Mouse (Mus musculus): ENCODE data around the gene Poc1b. TPM values are rescaled to one million over a fixed set of nuclear protein-coding genes. Genes with fewer than 3 reads are reported as not detected.

Gene Poc1b
- total RNA-seq, 1 experiment = 3.6 TPM

DNA sequence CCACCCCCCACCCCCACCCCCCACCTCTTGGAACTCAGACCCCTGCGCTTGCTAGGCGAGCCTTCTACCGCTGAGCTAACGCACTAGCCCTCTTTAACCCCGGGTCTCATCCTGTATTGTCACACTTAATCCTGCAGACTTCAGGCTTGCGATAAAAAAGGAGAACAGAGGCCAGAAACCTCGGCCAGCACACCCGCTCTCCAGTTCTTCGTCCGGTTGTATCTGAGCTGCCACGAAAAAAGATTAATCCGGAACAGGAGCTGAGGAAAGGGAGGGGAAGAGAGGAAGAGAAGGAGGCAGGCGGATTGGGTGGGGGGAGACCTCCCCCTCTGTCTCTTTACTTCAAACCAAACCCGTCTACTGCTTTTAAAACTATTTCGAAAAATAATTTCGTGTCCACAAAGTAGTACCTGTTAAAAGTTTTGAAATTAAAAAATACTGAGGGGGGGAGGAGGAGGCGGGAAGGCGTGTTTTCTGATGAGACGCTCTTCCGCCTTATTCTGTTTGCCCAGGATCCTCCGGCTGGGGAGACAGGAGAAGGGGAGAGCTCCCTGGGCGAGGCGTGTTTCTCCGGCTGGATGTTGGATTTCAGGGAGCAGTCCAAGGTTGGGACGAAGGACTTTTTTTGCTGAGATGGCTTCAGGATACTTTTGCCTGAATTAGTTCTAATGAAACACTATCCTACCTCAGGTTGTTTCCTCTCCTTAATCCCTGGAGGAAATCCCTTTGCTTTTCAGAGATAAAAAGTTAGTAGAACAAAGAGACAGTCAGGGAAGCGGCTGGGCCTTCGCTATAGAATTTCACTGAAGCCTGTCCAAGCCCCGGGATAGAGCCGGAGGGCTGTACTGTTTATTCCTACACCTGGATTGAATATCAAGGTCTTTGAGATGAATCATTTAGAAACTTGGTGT, 97.0 kb downstream of the Poc1b start:
- H3K9me3 ChIP-seq (ENCODE audit: control insufficient read depth, insufficient read depth, low read depth, low read length) = no peaks in the 10 kb centered on the region
- peak overlapping the region; percentile 52; the same call in 1 of the 2 replicates for H3K27ac ChIP-seq (ENCODE audit: insufficient read depth, low read depth, low read length, poor library complexity, severe bottlenecking)
- DNase-seq (ENCODE audit: low read depth, low spot score) = no peak
- H3K9ac ChIP-seq (ENCODE audit: insufficient read depth, low read depth, low read length, poor library complexity, severe bottlenecking) = peak overlapping the region; percentile 70
- peaks cover 3 to 15% of the 10 kb centered on the region in 2 experiments; a peak in 3 of 4 replicates for H3K4me1 ChIP-seq (ENCODE audit: control insufficient read depth in 2 of 2, insufficient read depth in 2 of 2, low read length in 2 of 2, poor library complexity in 1 of 2)
- in situ Hi-C loops (cut with MboI; ENCODE audit: low sequenced_read_pairs in 2 of 2, unreplicated experiment in 2 of 2) = no loop called here
- TF ChIP-seq HCFC1 (IDR thresholded peaks at IDR 0.05; ENCODE audit: borderline replicate concordance, insufficient read depth, low read length) (no peak), CHD2 (IDR thresholded peaks at IDR 0.05; ENCODE audit: low read depth, low read length) (no peak), ZNF384 (IDR thresholded peaks at IDR 0.05; ENCODE audit: low read depth, low read length) (no peak), MAFK (IDR thresholded peaks at IDR 0.05; ENCODE audit: insufficient read depth, low read depth, low read length) (no peak), ZC3H11A (IDR thresholded peaks at IDR 0.05; ENCODE audit: borderline replicate concordance, low read depth, low read length) (no peak)
- H3K36me3 ChIP-seq (ENCODE audit: control insufficient read depth, insufficient read depth, low read length, poor library complexity, severe bottlenecking) = no peaks in the 10 kb centered on the region
- H3K4me3 ChIP-seq (ENCODE audit: insufficient read depth in 1 of 2, low read depth in 1 of 2, low read length in 2 of 2, poor library complexity in 1 of 2, severe bottlenecking in 1 of 2) = peak overlapping the region; percentile 51

GRCm38 (mm10) chr10:99204553-99204952, 97.7 kb downstream of the Poc1b start:
- TF ChIP-seq ZNF384 (IDR thresholded peaks at IDR 0.05; ENCODE audit: low read depth, low read length) (peak; percentile 53; the same call in 1 of the 2 replicates), MAFK (IDR thresholded peaks at IDR 0.05; ENCODE audit: insufficient read depth, low read depth, low read length) (no peak)
- peaks cover 4 to 16% of the 10 kb centered on the region in 2 experiments; a peak in 3 of 4 replicates for H3K4me1 ChIP-seq (ENCODE audit: control insufficient read depth in 2 of 2, insufficient read depth in 2 of 2, low read length in 2 of 2, poor library complexity in 1 of 2)
- no peak for DNase-seq (ENCODE audit: low read depth, low spot score)
- no peak overlapping the region for H3K27ac ChIP-seq (ENCODE audit: insufficient read depth, low read depth, low read length, poor library complexity, severe bottlenecking)
- H3K4me3 ChIP-seq (ENCODE audit: insufficient read depth in 1 of 2, low read depth in 1 of 2, low read length in 2 of 2, poor library complexity in 1 of 2, severe bottlenecking in 1 of 2) = no peak overlapping the region
- in situ Hi-C loops (cut with MboI; ENCODE audit: low sequenced_read_pairs in 2 of 2, unreplicated experiment in 2 of 2) = no loop called here
- no peaks in the 10 kb centered on the region for H3K36me3 ChIP-seq (ENCODE audit: control insufficient read depth, insufficient read depth, low read length, poor library complexity, severe bottlenecking)
- H3K9me3 ChIP-seq (ENCODE audit: control insufficient read depth, insufficient read depth, low read depth, low read length) = no peaks in the 10 kb centered on the region
- H3K9ac ChIP-seq (ENCODE audit: insufficient read depth, low read depth, low read length, poor library complexity, severe bottlenecking) = no peak overlapping the region

GRCm38 (mm10) chr10:99207121-99207520, 100.3 kb downstream of the Poc1b start:
- H3K9me3 ChIP-seq (ENCODE audit: control insufficient read depth, insufficient read depth, low read depth, low read length) = no peaks in the 10 kb centered on the region
- H3K4me3 ChIP-seq (ENCODE audit: insufficient read depth in 1 of 2, low read depth in 1 of 2, low read length in 2 of 2, poor library complexity in 1 of 2, severe bottlenecking in 1 of 2) = no peak overlapping the region
- H3K27ac ChIP-seq (ENCODE audit: insufficient read depth, low read depth, low read length, poor library complexity, severe bottlenecking) = no peak overlapping the region
- no peak overlapping the region for H3K9ac ChIP-seq (ENCODE audit: insufficient read depth, low read depth, low read length, poor library complexity, severe bottlenecking)
- H3K36me3 ChIP-seq (ENCODE audit: control insufficient read depth, insufficient read depth, low read length, poor library complexity, severe bottlenecking) = no peaks in the 10 kb centered on the region
- TF ChIP-seq ZNF384 (IDR thresholded peaks at IDR 0.05; ENCODE audit: low read depth, low read length) (no peak), CHD2 (IDR thresholded peaks at IDR 0.05; ENCODE audit: low read depth, low read length) (no peak), HCFC1 (IDR thresholded peaks at IDR 0.05; ENCODE audit: borderline replicate concordance, insufficient read depth, low read length) (no peak), MAFK (IDR thresholded peaks at IDR 0.05; ENCODE audit: insufficient read depth, low read depth, low read length) (no peak), ZC3H11A (IDR thresholded peaks at IDR 0.05; ENCODE audit: borderline replicate concordance, low read depth, low read length) (no peak)
- DNase-seq (ENCODE audit: low read depth, low spot score) = no peak
- H3K4me1 ChIP-seq (ENCODE audit: control insufficient read depth in 2 of 2, insufficient read depth in 2 of 2, low read length in 2 of 2, poor library complexity in 1 of 2) = peaks cover 5 to 19% of the 10 kb centered on the region in 2 experiments; a peak in 3 of 4 replicates
- in situ Hi-C loops (cut with MboI; ENCODE audit: low sequenced_read_pairs in 2 of 2, unreplicated experiment in 2 of 2) = no loop called here

- TF ChIP-seq MAFK (IDR thresholded peaks at IDR 0.05; ENCODE audit: insufficient read depth, low read depth, low read length) (no peak), ZNF384 (IDR thresholded peaks at IDR 0.05; ENCODE audit: low read depth, low read length) (no peak), CHD2 (IDR thresholded peaks at IDR 0.05; ENCODE audit: low read depth, low read length) (no peak), ZC3H11A (IDR thresholded peaks at IDR 0.05; ENCODE audit: borderline replicate concordance, low read depth, low read length) (no peak), HCFC1 (IDR thresholded peaks at IDR 0.05; ENCODE audit: borderline replicate concordance, insufficient read depth, low read length) (no peak)
- Histone ChIP-seq H3K4me1 (ENCODE audit: control insufficient read depth in 2 of 2, insufficient read depth in 2 of 2, low read length in 2 of 2, poor library complexity in 1 of 2) (peaks cover 1 to 17% of the 10 kb centered on the region in 2 experiments; a peak in 2 of 4 replicates), H3K27ac (ENCODE audit: insufficient read depth, low read depth, low read length, poor library complexity, severe bottlenecking) (no peak overlapping the region), H3K36me3 (ENCODE audit: control insufficient read depth, insufficient read depth, low read length, poor library complexity, severe bottlenecking) (no peaks in the 10 kb centered on the region), H3K9ac (ENCODE audit: insufficient read depth, low read depth, low read length, poor library complexity, severe bottlenecking) (no peak overlapping the region), H3K4me3 (ENCODE audit: insufficient read depth in 1 of 2, low read depth in 1 of 2, low read length in 2 of 2, poor library complexity in 1 of 2, severe bottlenecking in 1 of 2) (no peak overlapping the region), H3K9me3 (ENCODE audit: control insufficient read depth, insufficient read depth, low read depth, low read length) (no peaks in the 10 kb centered on the region)
- in situ Hi-C loops (cut with MboI; ENCODE audit: low sequenced_read_pairs in 2 of 2, unreplicated experiment in 2 of 2) = no loop called here
- no peak for DNase-seq (ENCODE audit: low read depth, low spot score)
These were observed 102.4 kb downstream of the Poc1b start for GRCm38 (mm10) chr10:99209146-99209800.
